Mouse (Mus musculus) midbrain, embryonic 14.5 days (tissue): Measurements from ENCODE around the gene Tent5b. TPM values are rescaled to one million over a fixed set of nuclear protein-coding genes. Genes with fewer than 3 reads are reported as not detected.
A peak's percentile ranks its signal among the peaks of the same experiment; 100 is the strongest.

Source experiments
- ATAC-seq: fragments of 200-750 bp; cut with Nextera tagmentation; 2 replicates; pipeline ENCODE4 v1.8.0; 2017; ENCODE audit warnings: moderate number of reproducible peaks, moderate library complexity; ENCODE audit not compliant: low FRiP score, low TSS enrichment
- DNase-seq: peaks from one replicate; pipeline ENCODE4 v3.0.0-alpha.2; 2015
- H3K27ac ChIP-seq: fragments of 300-500 bp; sonication (generic); replicated peaks from 2 replicates; pipeline ENCODE4 v1.5.1; 2014; ENCODE audit warnings: mild to moderate bottlenecking, low read depth, low read length, moderate library complexity
- H3K27me3 ChIP-seq: fragments of 300-500 bp; sonication (generic); 2 replicates; pipeline ENCODE4 v1.6.1; 2014; ENCODE audit warnings: low read length, control low read depth, mixed read lengths; ENCODE audit not compliant: control insufficient read depth, insufficient read depth
- H3K36me3 ChIP-seq: fragments of 300-500 bp; sonication (generic); 2 replicates; pipeline ENCODE4 v1.6.1; 2014; ENCODE audit warnings: low read length, control low read depth; ENCODE audit not compliant: control insufficient read depth, insufficient read depth
- H3K4me1 ChIP-seq: fragments of 300-500 bp; sonication (generic); 2 replicates; pipeline ENCODE4 v1.6.1; 2014; ENCODE audit warnings: mild to moderate bottlenecking, antibody characterized with exemption, low read length, control low read depth; ENCODE audit not compliant: control insufficient read depth, insufficient read depth
- H3K4me2 ChIP-seq: fragments of 300-500 bp; sonication (generic); 2 replicates; pipeline ENCODE4 v1.6.1; 2014; ENCODE audit warnings: mild to moderate bottlenecking, low read length, moderate library complexity
- H3K4me3 ChIP-seq: fragments of 300-500 bp; sonication (generic); replicated peaks from 2 replicates; pipeline ENCODE4 v1.5.1; 2014; ENCODE audit warnings: low read depth, low read length
- H3K9ac ChIP-seq: fragments of 300-500 bp; sonication (generic); replicated peaks from 2 replicates; pipeline ENCODE4 v1.6.1; 2014; ENCODE audit warnings: mild to moderate bottlenecking, low read length, moderate library complexity
- H3K9me3 ChIP-seq: fragments of 300-500 bp; sonication (generic); 2 replicates; pipeline ENCODE4 v1.6.1; 2016; ENCODE audit warnings: low read length, control low read depth, mixed read lengths; ENCODE audit not compliant: control insufficient read depth
- WGBS: fragments of 180-500 bp; shearing (Covaris S2); extraction: QIAGEN DNeasy Blood & Tissue Kit; methylation state at CpG from one replicate; pipeline ENCODE4 v1.1.7; 2014; 5-methylcytosine and 5-hydroxymethylcytosine counted together
- polyA plus RNA-seq: library from polyadenylated mRNA; unstranded; fragments of >200 nt; fragmentation: Nextera tagmentation; extraction: Ambion mirVana; gene quantifications from 2 replicates; pipeline ENCODE4 v1.2.1, GENCODE M21; 2014

Tent5b gene
- polyA plus RNA-seq, 1 experiment from 2014 or later, result 0.09 TPM

DNA sequence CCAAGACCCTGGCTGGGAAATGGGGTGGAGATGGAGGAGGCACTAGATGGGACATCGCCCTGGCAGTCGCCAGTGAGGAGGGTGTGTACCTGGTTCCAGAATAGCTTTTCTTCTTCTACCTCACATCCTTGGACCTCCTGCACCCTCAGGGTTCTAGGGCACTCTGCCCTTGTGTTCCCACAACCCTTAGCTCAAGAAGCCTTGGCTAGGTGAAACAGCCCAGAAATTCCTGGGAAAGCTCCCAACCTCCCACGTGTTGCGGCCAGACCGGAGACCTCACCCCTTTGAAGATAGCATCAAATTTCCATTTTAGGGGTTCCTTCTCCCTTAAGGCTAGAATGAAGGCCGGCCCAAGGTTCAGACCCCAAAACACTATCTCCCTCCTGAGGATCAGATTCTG lies 822 bp downstream of the Tent5b start:
- peak overlapping the region; percentile 46; the same call in 1 of the 2 replicates for H3K4me2 ChIP-seq
- peaks cover 18% of the 10 kb centered on the region for H3K27me3 ChIP-seq
- no peak overlapping the region for H3K27ac ChIP-seq
- H3K36me3 ChIP-seq, result no peaks in the 10 kb centered on the region
- 55% methylated on average over 6 of the region's 6 CpGs for WGBS
- no peak for DNase-seq
- peak overlapping the region; percentile 36; the same call in 1 of the 2 replicates for H3K4me3 ChIP-seq
- H3K9ac ChIP-seq, result no peak overlapping the region
- ATAC-seq, result no peak
- no peaks in the 10 kb centered on the region for H3K9me3 ChIP-seq
- 0 out of 2 replicates have a peak, but pooled peaks cover 5% of the 10 kb centered on the region for H3K4me1 ChIP-seq

DNA sequence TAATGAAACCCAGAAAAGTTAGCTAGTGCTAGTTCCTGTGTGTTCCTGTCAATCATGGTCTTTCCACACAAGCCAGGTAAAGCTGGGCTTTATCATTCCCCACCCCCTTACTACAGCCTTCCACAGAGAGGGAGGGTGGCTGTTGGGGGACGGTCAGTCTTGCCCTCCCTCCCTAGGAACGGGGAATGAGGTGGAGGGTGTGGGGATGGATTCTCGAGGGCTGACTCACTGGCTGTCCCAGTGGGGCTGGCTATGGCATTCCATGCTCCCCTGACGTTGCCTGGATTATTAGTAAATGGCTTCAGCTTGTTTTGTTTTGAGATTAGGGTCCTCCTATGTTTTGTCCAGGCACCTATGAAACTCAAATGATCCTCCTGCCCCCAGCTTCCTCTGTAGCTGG lies 1.6 kb downstream of the Tent5b start:
- H3K27ac ChIP-seq, result no peak overlapping the region
- H3K9ac ChIP-seq, result no peak overlapping the region
- H3K36me3 ChIP-seq, result no peaks in the 10 kb centered on the region
- H3K4me3 ChIP-seq, result no peak overlapping the region
- ATAC-seq (no peak), DNase-seq (no peak)
- no peaks in the 10 kb centered on the region for H3K9me3 ChIP-seq
- WGBS, result 45% methylated on average over 4 of the region's 4 CpGs
- H3K27me3 ChIP-seq, result peaks cover 18% of the 10 kb centered on the region
- no peak overlapping the region for H3K4me2 ChIP-seq
- H3K4me1 ChIP-seq, result 0 out of 2 replicates have a peak, but pooled peaks cover 5% of the 10 kb centered on the region

DNA sequence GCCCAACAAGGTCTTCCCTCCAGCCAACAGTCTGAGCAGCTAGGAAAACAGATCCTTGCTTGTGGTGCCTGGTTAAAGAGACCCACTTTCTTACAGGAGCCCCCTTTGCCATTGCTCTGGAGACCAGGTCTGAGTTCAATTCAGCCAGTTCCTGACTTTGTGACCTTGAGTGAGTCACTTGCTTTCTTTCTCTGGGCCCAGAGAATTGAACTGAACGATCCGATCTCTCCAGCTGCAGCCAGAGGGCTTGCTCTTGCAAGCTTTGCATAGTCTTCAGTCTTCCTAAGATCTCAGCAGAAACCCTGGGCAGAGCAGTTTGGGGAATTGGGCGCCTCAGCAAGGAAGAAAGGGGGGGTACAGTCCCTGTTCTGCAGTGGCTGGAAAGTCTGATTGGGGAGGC lies 2.5 kb downstream of the Tent5b start:
- H3K9ac ChIP-seq, result no peak overlapping the region
- DNase-seq (no peak), ATAC-seq (no peak)
- H3K9me3 ChIP-seq, result no peaks in the 10 kb centered on the region
- no peak overlapping the region for H3K4me3 ChIP-seq
- 0 out of 2 replicates have a peak, but pooled peaks cover 5% of the 10 kb centered on the region for H3K4me1 ChIP-seq
- H3K36me3 ChIP-seq, result no peaks in the 10 kb centered on the region
- no peak overlapping the region for H3K4me2 ChIP-seq
- no peak overlapping the region for H3K27ac ChIP-seq
- WGBS, result 78% methylated on average over 3 of the region's 3 CpGs
- peaks cover 18% of the 10 kb centered on the region for H3K27me3 ChIP-seq

DNA sequence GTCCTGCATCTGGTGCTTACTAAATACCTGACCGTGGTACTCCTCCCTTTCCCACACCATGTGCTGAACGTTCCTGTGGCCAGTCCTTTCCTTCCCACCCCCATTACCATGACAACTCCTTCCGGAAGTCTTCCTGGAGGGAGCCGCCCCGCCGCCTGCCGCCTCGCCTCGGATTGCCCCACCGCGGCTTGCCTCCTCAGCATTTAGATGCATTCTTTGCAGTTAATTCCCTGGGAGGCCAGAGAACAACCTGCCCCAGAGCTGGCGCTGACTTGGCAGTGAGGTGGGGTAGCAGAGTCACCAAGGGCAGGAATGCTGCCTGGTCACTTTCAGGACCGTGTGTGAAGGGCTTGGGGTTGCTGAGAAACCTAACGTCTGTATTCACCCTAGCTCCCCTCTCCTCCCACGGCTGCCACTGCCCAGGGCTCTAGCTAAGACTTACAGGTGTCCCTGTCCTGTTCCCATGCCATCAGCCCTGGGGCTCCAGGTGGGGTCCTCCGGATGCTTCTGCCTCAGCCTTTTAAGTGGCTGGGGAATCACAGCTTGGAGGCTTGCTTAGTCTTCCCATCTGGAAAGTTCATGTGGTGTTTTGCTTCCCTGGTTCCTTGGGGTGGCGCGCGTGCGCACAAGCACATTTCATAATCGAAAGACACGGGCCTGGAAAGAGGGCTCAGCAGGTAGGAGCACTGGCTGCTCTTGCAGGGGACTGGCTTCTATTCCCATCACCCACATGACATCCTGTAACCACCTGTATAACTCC lies 4.5 kb downstream of the Tent5b start:
- Histone ChIP-seq H3K27ac (no peak overlapping the region), H3K4me1 (0 out of 2 replicates have a peak, but pooled peaks cover 5% of the 10 kb centered on the region), H3K4me3 (no peak overlapping the region), H3K27me3 (peaks cover 18% of the 10 kb centered on the region), H3K36me3 (no peaks in the 10 kb centered on the region), H3K4me2 (no peak overlapping the region), H3K9ac (no peak overlapping the region; the same call in 1 of the 2 replicates), H3K9me3 (no peaks in the 10 kb centered on the region)
- WGBS, result 9% methylated on average over 22 of the region's 22 CpGs
- ATAC-seq (no peak), DNase-seq (no peak)

DNA sequence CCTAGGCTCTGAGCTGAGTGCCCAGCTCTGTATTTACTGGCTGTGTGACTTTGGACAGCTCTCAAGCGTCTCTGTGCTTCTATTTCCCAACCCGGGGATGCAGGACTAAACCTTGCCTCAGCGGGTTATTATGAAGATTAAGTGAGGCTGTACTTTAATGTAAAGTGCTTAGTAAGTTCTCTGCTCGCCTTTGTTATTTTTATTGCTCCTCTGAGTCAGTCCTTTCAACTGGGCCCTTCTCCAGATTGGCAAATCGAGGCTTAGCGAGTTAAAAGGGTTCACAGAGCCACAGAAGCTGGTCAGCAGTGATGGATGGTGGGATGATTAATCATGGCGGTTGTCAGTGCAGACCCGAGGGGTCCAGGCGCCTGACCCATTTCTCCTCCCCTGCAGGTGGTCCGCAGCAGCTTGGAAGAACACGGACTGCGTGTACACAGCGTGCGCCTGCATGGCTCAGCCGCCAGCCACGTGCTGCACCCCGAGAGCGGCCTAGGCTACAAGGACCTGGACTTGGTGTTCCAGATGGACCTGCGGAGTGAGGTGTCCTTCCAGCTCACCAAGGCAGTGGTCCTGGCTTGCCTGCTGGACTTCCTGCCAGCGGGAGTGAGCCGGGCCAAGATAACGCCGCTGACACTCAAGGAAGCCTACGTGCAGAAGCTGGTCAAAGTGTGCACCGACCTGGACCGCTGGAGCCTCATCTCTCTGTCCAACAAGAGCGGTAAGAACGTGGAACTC lies 5.9 kb downstream of the Tent5b start:
- WGBS, result 91% methylated on average over 28 of the region's 28 CpGs
- Histone ChIP-seq H3K27me3 (peaks cover 9% of the 10 kb centered on the region; the same call in 1 of the 2 replicates), H3K4me2 (no peak overlapping the region), H3K9ac (no peak overlapping the region), H3K36me3 (no peaks in the 10 kb centered on the region), H3K27ac (no peak overlapping the region), H3K4me1 (no peaks in the 10 kb centered on the region), H3K9me3 (no peaks in the 10 kb centered on the region), H3K4me3 (no peak overlapping the region)
- ATAC-seq (no peak), DNase-seq (no peak)

DNA sequence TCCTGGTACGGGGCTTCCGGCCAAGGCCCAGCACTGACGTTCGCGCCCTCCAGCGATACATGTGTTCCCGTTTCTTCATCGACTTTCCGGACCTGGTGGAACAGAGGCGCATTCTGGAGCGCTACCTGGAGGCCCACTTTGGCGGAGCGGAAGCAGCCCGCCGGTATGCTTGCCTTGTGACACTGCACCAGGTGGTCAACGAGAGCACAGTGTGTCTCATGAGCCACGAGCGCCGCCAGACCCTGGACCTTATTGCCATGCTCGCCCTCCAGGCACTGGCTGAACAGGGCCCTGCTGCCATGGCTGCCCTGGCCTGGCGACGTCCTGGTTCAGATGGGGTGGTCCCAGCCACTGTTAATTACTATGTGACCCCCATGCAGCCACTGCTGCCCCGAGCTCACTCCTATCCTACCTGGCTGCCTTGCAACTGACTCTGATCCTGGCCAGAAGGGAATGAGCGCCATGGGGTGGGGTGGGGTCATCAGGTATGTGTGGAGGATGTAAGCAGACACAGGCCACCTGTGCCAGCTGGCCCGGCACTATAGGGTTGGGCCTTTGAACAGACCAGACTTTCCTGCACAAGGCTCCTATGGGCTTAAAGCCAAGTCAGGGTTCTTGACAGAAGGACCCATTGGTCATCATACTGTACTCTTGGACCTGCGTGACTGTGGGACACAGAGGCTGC lies 6.9 kb downstream of the Tent5b start:
- no peak for ATAC-seq
- Histone ChIP-seq H3K36me3 (no peaks in the 10 kb centered on the region), H3K27ac (no peak overlapping the region), H3K4me3 (no peak overlapping the region), H3K4me2 (no peak overlapping the region), H3K9ac (no peak overlapping the region), H3K27me3 (0 out of 2 replicates have a peak, but pooled peaks cover under 1% of the 10 kb centered on the region), H3K4me1 (no peaks in the 10 kb centered on the region), H3K9me3 (no peaks in the 10 kb centered on the region)
- WGBS, result 94% methylated on average over 26 of the region's 26 CpGs
- DNase-seq, result no peak

DNA sequence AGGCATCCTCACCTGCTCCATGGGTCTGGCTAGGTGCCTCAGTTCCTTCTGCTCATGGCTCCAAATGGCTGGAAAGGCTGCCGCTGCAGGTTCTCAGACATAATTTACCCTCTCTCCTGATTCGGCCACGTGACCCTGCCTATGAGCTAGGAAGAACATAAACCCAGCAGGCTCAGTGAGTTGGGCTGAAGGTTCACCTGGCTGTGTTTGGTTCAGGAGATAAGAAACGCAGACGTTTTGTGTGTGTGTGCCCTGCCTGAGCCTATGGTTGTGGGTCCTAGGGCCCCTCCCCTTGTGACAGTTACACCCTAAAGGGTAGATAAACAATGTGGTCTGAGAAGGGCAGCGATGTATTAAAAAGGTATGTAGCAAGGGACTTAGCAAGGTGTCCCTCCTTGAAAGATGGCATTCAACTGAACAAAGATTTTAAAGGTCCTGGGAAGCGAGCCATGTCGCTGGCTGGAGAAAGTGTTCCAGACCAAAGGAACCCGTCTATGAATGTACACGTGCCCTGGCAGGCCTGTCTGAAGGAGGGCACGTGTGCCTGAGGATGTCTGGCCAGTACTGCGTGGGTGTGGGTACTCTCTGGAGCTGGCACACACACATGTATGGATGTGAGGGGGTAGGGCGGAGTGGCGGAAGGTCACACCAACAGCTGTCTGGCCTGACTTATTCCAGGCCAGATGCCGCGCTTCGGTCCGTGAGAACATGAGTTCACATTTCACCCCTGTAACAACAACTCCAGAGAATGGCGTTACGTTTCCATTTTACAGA lies 8.9 kb downstream of the Tent5b start:
- ATAC-seq (no peak), DNase-seq (no peak)
- no peaks in the 10 kb centered on the region for H3K27me3 ChIP-seq
- WGBS, result 85% methylated on average over 20 of the region's 20 CpGs
- H3K4me1 ChIP-seq, result no peaks in the 10 kb centered on the region
- H3K27ac ChIP-seq, result no peak overlapping the region
- H3K4me3 ChIP-seq, result no peak overlapping the region
- H3K4me2 ChIP-seq, result no peak overlapping the region
- H3K36me3 ChIP-seq, result no peaks in the 10 kb centered on the region
- H3K9ac ChIP-seq, result no peak overlapping the region
- H3K9me3 ChIP-seq, result no peaks in the 10 kb centered on the region
